Mouse (Mus musculus): ENCODE measurements at regions not wholly inside any gene's neighbourhood (a gene's known extent, or its start where the extent isn't known, plus 50 kb on each side); places are given as distances from the start of the nearest gene placed in this dataset.

DNA sequence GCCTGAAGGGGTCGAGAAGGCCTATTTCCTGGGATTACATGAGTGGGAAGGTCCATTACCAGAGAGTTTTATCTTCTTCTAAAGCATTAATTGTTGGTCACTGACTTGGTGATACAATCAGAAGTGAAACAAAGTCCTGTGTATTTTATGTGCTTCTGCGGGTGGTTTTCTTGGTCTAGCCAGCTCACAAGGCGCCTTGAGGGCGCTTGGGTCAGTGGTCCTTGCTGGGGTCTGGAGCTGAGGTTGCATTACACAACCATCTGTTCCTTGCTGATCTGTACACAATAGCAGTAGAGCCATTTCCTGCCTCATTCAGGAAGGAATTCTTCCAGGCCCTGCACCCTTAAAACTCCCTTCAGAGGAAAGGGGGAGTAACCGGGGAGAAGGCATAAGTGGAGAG lies 116.9 kb upstream of the Neo1 start:
- no peak for DNase-seq

DNA sequence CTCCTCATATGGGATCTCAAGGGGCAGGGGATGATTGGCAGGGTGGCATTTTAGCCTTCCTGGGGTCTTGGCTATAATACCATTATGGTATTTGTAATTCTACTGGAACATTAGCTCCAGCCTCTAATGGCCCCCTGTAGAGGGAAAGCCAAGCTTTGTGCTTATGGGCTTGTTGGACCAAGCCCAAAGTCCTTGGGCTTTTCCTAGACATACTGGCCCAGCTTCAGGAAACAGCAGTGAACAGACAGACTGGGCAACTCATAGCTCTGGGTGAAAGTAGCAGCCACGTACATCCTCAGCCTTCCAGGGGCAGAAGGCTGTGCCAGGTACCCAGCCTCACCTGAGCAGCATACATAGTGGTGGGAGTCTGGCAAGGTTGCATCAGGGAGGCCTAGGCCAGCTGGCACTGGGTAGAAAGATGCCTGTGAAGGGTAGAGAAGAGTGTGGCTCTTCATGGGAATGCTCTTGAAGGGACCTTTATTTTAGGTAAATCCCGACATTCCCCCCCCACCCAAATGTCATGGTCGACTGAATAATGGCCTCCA lies 108.1 kb upstream of the Neo1 start:
- no peak for DNase-seq

DNA sequence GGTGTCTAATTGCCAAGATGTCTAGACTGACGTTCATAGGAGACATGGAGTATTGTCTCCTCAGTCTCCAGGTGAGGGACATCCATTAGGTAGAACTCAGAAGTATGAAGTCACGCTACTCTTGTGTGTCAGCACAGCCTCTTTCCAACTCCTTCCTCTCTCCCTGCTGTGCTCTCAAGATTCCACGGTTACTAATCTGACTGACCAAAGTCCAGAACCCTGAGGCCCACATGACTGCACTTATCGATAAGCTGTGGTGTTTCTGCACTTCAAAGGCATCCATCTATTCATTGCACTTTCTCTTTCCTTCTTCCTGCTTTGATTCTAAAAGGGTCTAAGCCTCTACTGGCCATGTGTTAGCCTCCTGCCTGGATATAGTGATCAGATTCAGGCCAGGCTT lies 107.4 kb upstream of the Neo1 start:
- DNase-seq = no peak

DNA sequence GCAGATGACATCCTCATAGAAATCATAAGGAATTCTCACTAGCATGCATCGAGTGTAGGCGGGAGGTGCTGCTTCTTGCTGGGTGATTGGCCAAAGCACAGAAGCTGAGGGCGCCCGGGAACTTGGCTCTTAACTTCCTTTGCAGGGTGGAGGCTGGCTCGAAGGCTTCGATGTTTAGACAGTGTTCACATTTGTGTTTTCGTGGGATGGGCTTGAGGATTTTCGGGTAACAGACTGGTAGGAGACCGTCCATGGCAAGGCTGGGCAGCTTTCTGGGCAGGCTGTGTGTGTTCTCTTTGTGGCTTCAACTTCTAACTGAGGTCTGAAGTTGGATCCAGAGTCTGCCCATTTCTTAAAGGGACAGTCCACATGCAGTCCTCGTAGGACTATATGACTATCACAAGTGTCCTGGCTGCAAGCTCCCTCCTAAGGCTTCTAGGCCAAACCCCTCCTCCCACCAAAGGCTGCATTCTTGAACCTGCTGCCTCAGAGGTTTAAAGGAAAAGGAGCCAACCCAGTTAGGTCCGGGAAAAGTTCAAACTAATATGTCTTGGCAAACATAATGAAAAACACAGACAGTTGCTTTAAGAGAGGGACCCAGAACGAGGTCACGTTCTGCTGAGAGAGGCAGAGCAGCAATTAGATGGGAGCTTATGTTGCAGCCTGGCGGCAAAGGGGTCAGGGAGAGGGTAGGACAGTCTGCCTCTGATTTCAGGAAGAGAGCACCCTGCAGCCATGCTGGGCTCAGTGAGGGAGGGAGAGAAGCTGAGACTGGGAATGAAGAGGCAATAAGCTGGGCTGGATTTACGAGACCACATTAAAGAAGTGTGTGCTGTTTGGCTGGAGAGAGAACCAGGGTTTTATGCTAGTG lies 98.2 kb upstream of the Neo1 start:
- DNase-seq = no peak

DNA sequence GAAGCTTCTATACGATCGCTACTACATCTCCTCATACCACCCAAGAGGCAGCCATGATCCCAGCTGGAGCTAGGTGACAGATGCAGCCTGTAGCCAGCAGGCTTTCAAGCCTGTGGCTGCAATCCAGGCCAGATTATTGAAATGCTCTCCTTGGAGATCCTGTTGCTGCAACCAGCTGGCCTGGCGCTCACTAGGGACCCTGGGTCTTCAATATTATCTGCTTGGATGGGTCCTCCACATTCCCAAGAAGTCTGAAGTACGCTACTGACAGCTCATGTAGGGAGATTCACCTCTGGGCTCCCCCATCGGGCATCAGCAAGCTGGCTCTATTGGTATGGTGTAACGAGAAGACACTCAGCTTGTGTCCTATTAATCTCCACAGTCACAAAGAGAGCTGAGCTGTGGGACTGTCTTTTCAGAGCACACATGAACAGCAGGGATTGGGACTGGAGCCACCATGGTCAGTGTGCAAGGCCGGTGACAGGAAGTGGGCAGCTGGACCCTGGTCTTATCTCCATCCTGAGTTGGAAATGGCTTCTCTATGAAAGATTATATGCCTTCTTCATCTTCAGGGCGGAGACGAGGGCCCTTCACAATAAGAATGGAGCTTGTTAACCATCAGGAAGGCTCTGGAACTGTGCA lies 93.6 kb upstream of the Neo1 start:
- DNase-seq = no peak

DNA sequence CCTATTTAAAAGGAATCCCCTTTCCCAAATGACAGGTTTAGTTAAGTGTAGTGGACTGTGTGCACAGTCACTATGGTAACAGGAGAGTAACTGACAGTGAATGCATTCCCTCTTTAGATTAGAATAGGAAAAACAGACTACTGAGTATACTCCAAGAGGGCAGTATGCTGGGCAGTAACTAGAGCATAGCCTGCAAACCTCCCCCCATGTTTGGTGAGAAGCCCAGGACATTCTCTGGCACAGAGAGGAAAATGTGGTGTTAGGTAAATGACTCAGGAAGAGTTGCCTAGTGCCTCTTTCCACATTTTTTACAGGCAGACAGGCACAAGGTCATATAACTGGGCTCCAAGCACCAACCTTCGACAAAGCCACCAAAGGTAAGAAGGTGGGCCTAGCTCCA lies 93.0 kb upstream of the Neo1 start:
- DNase-seq = no peak

DNA sequence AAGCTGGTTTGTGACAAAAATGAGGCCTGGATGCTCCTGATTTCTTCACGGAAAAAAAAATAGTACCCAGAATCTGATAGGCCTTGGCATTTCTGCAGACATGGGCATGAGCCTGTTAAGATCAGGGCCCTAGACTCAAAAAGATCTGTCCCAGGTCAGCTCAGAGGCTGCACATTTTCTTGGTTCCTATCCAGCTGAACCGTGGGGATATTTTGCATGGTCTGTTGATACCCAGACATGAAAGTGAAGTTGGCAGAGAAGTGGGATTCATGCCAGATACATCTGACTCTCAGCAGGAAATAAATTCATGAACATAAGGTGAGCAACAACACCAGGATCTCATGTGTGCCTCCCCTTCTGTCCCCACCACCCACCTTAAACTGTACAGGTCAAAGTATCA lies 91.8 kb upstream of the Neo1 start:
- no peak for DNase-seq

DNA sequence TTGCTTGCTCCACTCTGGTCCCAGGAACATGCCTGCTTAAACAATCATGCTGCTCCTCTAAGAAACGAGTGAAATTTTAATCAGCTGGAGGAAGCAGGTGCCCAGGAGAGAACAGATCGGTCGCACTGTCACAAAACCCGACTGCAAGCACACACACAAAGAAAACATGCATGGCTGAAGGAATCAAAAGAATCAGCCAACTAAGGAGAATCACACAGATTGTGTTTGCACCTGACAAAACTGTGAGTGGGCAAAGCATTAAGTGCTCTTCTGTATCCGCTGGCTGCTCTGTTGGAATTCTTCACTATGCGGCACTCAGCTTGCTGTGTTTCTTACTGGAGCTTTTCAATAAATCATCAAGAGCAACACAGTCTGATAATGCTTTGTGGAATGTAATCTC lies 89.6 kb upstream of the Neo1 start:
- DNase-seq = no peak

DNA sequence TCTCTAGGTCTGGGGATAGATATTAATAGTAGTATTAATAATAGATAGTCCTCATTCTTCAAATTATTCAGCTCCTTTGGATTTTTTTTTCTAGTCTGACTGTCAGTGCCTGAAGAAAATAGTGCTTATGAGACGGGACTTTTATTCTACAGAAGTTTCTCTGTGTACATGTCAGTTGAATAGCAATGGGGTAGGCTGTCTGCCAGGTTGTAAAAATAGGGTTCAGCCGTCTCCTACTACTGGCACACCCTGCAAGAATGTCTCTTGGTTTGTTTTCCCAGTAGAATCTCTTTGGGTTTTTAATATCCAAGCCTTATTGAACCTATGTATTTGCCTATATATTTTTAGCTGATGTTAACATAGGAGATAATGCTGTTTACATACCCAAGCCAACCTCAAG lies 80.3 kb upstream of the Neo1 start:
- DNase-seq = no peak

DNA sequence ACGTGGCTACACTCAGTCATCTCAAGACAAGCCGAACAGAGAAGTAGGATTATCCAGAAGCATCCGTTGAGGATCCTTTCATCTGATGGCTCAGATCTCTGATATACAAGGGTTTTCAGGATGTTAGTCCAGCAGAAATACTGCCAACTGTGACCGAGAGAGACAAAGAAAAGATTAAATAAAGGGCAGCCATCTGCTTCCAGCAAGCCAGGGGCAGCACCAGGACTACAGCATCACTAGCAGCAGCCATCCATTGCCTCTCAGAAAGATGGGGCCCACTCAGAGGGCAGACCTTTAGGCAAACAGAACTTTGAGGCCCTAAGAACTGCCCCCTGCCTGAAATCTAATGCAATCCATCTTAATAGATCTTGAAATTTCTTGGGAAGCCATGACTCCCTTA lies 77.6 kb upstream of the Neo1 start:
- no peak for DNase-seq

DNA sequence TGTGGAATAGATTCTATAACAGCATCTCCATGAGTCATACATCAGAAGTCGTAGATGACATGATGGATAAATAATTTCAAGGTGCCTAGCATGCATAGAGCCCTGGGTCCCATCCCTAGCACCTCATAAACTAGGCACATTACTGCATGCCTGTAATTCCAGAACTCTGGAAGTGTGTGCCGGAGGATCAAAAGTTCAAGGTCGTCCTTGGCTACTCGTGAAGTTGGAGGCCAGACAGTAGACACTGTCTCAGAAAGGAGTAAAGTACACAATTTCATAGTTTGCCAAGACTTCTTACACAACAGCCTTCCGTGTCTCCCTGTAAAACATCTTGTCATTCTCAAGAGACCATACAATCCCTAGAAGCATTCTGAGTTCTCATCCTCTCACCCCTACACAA lies 63.5 kb upstream of the Neo1 start:
- DNase-seq = no peak

DNA sequence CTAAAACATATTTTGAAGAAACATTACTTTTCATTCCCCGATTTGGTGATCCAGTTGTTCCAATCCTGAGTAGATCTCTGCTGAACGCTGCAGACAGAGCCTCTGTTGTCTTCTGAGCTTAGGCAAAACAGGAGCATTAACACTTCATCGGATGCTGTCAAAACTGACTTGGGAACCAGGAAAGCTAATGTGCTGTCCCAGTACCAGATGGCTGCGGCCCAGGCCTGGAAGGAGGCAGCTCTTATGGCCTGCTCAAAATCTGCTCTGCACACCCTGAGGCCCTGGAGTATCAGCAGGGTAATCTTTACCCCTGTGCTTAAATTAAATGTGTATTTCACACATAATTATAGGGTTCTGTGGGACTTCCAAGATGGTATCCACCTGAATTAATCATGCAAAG lies 61.3 kb upstream of the Neo1 start:
- DNase-seq = peak; percentile 31 to 40

DNA sequence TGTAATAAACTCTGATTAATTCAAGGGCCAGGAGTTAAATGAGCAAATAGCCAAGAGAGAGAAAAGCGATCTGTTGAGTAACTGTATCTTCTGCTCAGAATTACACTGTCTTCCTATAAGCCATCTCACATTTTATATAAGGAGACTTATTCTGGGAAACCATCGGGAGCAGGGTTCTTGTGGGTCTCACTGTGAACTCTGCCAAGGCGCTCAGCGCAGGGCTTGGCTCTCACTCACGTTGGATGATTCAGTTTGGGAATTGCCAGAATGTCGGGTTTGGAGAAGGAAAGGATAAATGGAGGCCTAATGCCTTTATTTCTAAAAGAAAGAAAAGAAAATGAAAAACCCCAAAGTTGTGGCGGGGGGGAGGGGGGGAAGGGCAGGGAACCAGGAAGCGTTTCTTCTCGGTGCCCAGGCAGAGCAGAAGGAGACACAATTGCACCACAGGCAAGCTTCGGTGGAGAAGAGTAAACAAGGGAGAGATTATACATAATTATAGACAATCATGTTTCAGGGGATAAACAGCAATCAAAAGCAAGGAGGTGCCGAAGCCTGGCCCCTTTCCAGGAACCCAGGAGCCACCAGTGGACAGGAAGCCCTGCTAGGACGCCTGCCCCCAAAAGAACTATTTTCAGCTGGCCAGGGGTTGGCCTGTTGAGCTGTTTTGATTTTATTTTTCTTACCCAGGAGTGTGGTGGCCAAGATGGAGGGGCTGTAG lies 60.5 kb upstream of the Neo1 start:
- peak; percentile 6 to 13 for DNase-seq

DNA sequence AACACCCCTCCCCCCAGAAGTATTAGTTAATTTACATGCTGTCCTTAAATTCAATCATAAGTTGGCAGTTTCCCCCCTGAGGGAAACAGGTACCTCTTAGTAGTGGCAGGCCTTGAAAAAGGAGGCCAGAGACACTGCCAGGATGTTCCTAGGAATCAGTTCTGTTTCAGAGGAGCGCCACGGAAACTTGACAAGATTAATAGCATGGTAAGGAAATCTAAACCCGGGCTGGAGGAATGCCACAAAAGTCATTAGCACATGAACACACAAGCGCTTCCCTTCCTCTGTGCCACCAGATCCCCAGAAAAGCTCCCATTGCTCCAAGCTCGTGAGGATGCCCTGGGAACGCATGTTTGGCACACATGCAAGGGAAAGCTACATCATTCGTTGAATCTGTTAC lies 59.4 kb upstream of the Neo1 start:
- no peak for DNase-seq

DNA sequence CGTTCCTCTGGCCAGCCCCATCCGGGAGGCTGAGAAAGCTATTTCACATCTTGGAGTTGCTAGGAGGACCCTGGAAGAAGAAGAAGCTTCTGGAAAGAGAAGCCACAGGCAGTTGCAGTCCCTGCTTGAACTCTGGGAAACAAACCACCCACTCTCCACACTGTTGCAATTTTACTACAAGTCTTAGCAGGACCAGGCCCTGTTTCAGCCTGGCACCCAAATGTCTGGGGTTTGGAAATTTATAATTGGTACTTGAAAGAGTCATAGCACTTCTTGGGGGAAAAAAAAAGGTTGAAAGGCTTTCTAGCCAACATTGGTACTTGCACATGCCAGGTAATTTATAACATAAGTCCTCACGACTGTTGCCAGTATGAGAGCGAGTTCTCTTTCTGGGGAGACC lies 57.9 kb upstream of the Neo1 start:
- DNase-seq = no peak

DNA sequence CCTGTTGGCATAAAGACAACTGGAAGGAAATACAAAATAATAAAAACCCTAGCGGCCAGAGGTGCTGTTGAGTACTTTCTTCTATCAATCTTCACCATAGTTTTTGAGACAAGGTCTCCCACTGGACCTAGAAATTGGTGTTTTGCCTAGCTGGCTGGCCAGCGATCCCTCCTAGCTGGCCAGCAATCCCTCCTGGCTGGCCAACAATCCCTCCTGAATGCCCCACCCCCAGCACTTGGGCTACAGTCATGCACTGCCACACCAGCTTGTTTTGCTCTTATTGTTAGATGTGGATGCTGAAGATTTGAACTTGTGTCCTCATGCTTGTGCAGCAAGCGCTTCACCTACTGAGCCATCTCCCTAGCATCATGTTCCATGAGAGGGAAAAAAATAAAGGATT lies 54.9 kb upstream of the Neo1 start:
- no peak for DNase-seq

DNA sequence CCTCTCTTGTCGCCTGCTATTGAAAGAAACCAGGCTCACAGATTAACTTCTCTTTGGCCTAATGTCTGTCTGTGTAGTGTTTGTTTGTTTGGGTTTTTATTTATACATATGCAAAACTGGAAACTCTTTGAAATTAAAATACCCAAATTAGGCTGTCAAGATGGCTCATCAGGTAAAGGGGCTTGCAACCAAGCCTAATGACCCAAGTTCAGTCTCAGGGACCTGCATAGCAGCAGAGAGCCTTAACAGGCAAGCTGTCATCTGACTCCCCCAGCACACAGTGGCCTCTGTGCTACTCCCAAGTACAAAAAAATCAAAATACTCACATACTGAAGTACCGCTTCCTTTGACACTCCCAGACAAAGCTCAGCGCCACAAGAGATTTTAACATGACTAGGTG lies 51.5 kb upstream of the Neo1 start:
- no peak for DNase-seq

DNA sequence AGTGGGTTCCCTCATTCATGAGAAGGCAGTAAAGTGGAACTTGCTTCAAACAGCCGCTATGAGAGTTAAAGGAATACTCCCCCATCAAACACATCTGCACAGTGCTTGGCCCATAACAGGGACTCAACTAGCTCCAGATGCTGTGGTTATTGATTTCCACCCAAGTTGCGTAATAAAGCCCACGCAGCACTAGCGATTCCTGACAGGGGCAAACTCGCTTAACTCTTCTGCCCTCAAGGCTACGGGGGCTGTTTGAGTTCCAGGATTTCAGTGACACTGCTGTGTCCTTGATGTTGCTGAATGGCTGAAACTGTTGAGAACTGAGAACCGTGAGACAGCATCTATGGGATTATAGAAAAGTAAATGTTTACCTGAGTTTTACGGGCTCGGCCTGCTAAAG lies 50.9 kb upstream of the Neo1 start:
- no peak for DNase-seq

DNA sequence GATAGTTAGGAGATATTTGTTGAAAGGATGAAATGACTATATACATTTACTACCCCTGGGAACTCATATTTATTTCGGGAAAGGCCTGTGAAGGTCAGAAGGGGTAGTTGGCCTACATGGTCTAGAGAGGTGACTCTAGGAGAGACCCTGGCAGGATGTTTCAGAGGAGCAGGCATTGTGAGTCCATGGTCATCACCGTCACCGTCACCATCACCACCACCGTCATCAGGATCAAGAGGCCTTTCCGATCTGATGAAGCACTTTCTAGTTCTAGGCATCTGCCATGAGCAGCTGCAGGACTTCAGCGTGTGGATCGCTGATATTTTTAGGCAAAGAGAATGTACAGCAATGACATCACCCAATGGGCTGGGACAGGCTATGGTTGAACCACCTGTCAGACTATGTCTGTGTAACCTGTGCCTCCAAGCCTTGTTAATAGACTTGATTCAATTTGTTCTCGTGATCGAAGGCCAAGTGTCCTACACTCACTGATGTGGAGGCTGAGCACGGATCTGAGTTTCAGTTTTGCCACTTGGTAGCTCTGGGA lies 50.4 kb upstream of the Neo1 start:
- DNase-seq = no peak
